Mouse (Mus musculus): ENCODE data around the gene Lcn8. TPM values are rescaled to one million over a fixed set of nuclear protein-coding genes. Genes with fewer than 3 reads are reported as not detected.
"Not testable (repeated sequence)": the region's sequence is repeated elsewhere in the genome, so short reads cannot be mapped to it uniquely, and the experiment has no call there.

Gene Lcn8
- polyA plus RNA-seq, 1 experiment from 2014 or later, result not detected

DNA sequence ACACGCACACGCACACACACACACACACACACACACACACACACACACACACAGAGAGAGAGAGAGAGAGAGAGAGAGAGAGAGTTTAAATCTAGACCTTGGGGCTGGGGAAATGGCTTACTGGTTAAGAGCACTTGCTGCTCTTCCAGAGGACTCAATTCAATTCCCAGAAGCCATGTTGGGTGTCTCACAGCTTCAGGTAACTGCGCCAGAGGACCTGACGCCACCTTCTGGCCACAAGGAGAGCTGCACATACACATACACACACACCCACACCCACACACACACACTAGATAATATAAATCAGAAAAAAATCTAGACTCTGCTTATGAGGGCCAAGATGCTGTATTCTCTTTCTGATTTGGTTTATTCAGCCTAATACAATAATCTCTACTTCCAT is 34.0 kb downstream of the Lcn8 start:
- Histone ChIP-seq H3K27me3 (ENCODE audit: control insufficient read depth, insufficient read depth, low read length) (no peaks in the 10 kb centered on the region), H3K9ac (ENCODE audit: low read depth, low read length) (no peak overlapping the region), H3K9me3 (ENCODE audit: control insufficient read depth, low read length) (no peaks in the 10 kb centered on the region), H3K4me1 (ENCODE audit: control insufficient read depth, insufficient read depth, low read length) (no peaks in the 10 kb centered on the region), H3K27ac (ENCODE audit: low read depth, low read length) (no peak overlapping the region), H3K4me3 (ENCODE audit: low read length) (no peak overlapping the region), H3K4me2 (replicated peaks; ENCODE audit: low read depth, low read length) (no peak overlapping the region), H3K36me3 (ENCODE audit: control insufficient read depth, insufficient read depth, low read length) (no peaks in the 10 kb centered on the region)
- no peak for ATAC-seq (ENCODE audit: low FRiP score, low TSS enrichment)
- WGBS, result 69% methylated on average over 4 of the region's 4 CpGs

DNA sequence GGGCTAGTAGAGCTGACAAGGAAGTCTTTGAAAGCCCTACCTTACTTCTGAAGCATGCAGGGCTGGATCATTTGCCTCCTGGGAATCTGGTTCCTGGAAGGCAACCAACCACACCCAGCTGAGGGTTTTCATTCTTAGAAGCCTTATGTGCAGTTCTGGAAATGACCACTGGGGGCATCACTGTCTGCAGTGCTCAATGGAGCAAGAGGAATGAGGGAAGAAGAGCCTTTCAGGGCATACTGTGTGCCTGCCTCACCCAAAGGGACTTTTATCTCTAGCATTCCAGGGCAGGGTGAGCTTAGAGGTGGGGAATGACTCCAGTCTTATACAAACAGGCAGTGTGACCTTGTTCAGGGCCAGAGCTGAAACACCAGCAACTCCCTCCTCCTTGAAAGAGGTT is 41.7 kb downstream of the Lcn8 start:
- H3K27me3 ChIP-seq (ENCODE audit: control insufficient read depth, insufficient read depth, low read length), result no peaks in the 10 kb centered on the region
- H3K27ac ChIP-seq (ENCODE audit: low read depth, low read length), result no peak overlapping the region
- H3K4me1 ChIP-seq (ENCODE audit: control insufficient read depth, insufficient read depth, low read length), result no peaks in the 10 kb centered on the region
- no peak overlapping the region for H3K9ac ChIP-seq (ENCODE audit: low read depth, low read length)
- no peak overlapping the region for H3K4me2 ChIP-seq (replicated peaks; ENCODE audit: low read depth, low read length)
- H3K9me3 ChIP-seq (ENCODE audit: control insufficient read depth, low read length), result no peaks in the 10 kb centered on the region
- no peak for ATAC-seq (ENCODE audit: low FRiP score, low TSS enrichment)
- H3K4me3 ChIP-seq (ENCODE audit: low read length), result no peak overlapping the region
- no peaks in the 10 kb centered on the region for H3K36me3 ChIP-seq (ENCODE audit: control insufficient read depth, insufficient read depth, low read length)

- no peak for ATAC-seq (ENCODE audit: low FRiP score, low TSS enrichment)
- WGBS, result 25% methylated on average over 4 of the region's 4 CpGs
Observed at GRCm38 (mm10) chr2:25696951-25697350, 44.0 kb downstream of the Lcn8 start.

GRCm38 (mm10) chr2:25698696-25699095 is 45.8 kb downstream of the Lcn8 start:
- Histone ChIP-seq H3K9ac (ENCODE audit: low read depth, low read length) (no peak overlapping the region), H3K4me1 (ENCODE audit: control insufficient read depth, insufficient read depth, low read length) (no peaks in the 10 kb centered on the region), H3K36me3 (ENCODE audit: control insufficient read depth, insufficient read depth, low read length) (no peaks in the 10 kb centered on the region), H3K4me3 (ENCODE audit: low read length) (no peak overlapping the region), H3K9me3 (ENCODE audit: control insufficient read depth, low read length) (no peaks in the 10 kb centered on the region), H3K27ac (ENCODE audit: low read depth, low read length) (no peak overlapping the region), H3K27me3 (ENCODE audit: control insufficient read depth, insufficient read depth, low read length) (no peaks in the 10 kb centered on the region), H3K4me2 (replicated peaks; ENCODE audit: low read depth, low read length) (no peak overlapping the region)
- no peak for ATAC-seq (ENCODE audit: low FRiP score, low TSS enrichment)
- 68% methylated on average over 2 of the region's 2 CpGs for WGBS

More at GRCm38 (mm10) chr2:25696951-25697350, 44.0 kb downstream of the Lcn8 start:
- Histone ChIP-seq H3K9ac (ENCODE audit: low read depth, low read length) (no peak overlapping the region), H3K4me1 (ENCODE audit: control insufficient read depth, insufficient read depth, low read length) (no peaks in the 10 kb centered on the region), H3K4me2 (replicated peaks; ENCODE audit: low read depth, low read length) (no peak overlapping the region), H3K36me3 (ENCODE audit: control insufficient read depth, insufficient read depth, low read length) (no peaks in the 10 kb centered on the region), H3K9me3 (ENCODE audit: control insufficient read depth, low read length) (no peaks in the 10 kb centered on the region), H3K27ac (ENCODE audit: low read depth, low read length) (no peak overlapping the region), H3K27me3 (ENCODE audit: control insufficient read depth, insufficient read depth, low read length) (no peaks in the 10 kb centered on the region), H3K4me3 (ENCODE audit: low read length) (no peak overlapping the region)

GRCm38 (mm10) chr2:25699743-25700142 is 46.8 kb downstream of the Lcn8 start, which contains the start of gene Obp2a:
Obp2a (plus strand) TSS chr2:25700043.
- H3K4me2 ChIP-seq (replicated peaks; ENCODE audit: low read depth, low read length); H3K9ac ChIP-seq (ENCODE audit: low read depth, low read length); H3K27me3 ChIP-seq (ENCODE audit: control insufficient read depth, insufficient read depth, low read length); H3K4me1 ChIP-seq (ENCODE audit: control insufficient read depth, insufficient read depth, low read length); H3K36me3 ChIP-seq (ENCODE audit: control insufficient read depth, insufficient read depth, low read length); H3K9me3 ChIP-seq (ENCODE audit: control insufficient read depth, low read length); H3K4me3 ChIP-seq (ENCODE audit: low read length); ATAC-seq (ENCODE audit: low FRiP score, low TSS enrichment); H3K27ac ChIP-seq (ENCODE audit: low read depth, low read length): not testable (repeated sequence)
- 85% methylated on average over 3 of the region's 3 CpGs for WGBS

- no peak overlapping the region for H3K4me3 ChIP-seq (ENCODE audit: low read length)
- no peaks in the 10 kb centered on the region for H3K27me3 ChIP-seq (ENCODE audit: control insufficient read depth, insufficient read depth, low read length)
- H3K36me3 ChIP-seq (ENCODE audit: control insufficient read depth, insufficient read depth, low read length), result no peaks in the 10 kb centered on the region
- no peak overlapping the region for H3K4me2 ChIP-seq (replicated peaks; ENCODE audit: low read depth, low read length)
- 84% methylated on average over 5 of the region's 5 CpGs for WGBS
- no peaks in the 10 kb centered on the region for H3K9me3 ChIP-seq (ENCODE audit: control insufficient read depth, low read length)
- ATAC-seq (ENCODE audit: low FRiP score, low TSS enrichment), result no peak
- H3K27ac ChIP-seq (ENCODE audit: low read depth, low read length), result no peak overlapping the region
- no peaks in the 10 kb centered on the region for H3K4me1 ChIP-seq (ENCODE audit: control insufficient read depth, insufficient read depth, low read length)
- H3K9ac ChIP-seq (ENCODE audit: low read depth, low read length), result no peak overlapping the region
Observed at GRCm38 (mm10) chr2:25701001-25701400, 48.1 kb downstream of the Lcn8 start.

DNA sequence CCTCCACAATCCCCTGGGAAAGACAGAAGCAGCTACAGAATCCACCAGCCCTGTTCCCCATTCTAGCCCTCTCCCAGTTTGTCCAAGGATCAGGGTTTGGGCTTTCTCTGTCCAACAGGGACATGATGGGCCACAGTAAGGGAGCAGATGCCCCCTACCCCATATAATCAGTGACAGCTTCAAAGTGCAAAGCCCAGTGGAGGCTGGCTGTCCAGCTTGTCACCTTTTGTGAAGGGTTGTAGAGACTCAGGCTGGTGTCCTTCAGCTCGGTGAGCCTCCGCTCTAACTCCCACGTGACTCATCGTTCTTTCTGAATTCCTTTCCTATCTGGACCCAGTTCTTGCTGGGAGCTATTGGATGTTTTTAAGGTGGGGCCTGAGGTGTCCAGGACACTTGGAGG is 50.8 kb downstream of the Lcn8 start:
- WGBS, result 78% methylated on average over 4 of the region's 4 CpGs
- no peak overlapping the region for H3K4me3 ChIP-seq (ENCODE audit: low read length)
- H3K9ac ChIP-seq (ENCODE audit: low read depth, low read length), result no peak overlapping the region
- no peaks in the 10 kb centered on the region; the same call in 1 of the 2 replicates for H3K36me3 ChIP-seq (ENCODE audit: control insufficient read depth, insufficient read depth, low read length)
- no peak overlapping the region for H3K27ac ChIP-seq (ENCODE audit: low read depth, low read length)
- no peaks in the 10 kb centered on the region for H3K27me3 ChIP-seq (ENCODE audit: control insufficient read depth, insufficient read depth, low read length)
- peaks cover 8% of the 10 kb centered on the region; the same call in 1 of the 2 replicates for H3K4me1 ChIP-seq (ENCODE audit: control insufficient read depth, insufficient read depth, low read length)
- H3K4me2 ChIP-seq (replicated peaks; ENCODE audit: low read depth, low read length), result no peak overlapping the region
- ATAC-seq (ENCODE audit: low FRiP score, low TSS enrichment), result no peak
- no peaks in the 10 kb centered on the region for H3K9me3 ChIP-seq (ENCODE audit: control insufficient read depth, low read length)

Other genes starting within 250 kb of the Lcn8 start
- not detected in 2 replicates for gene Fut7, start 229.9 kb upstream of the Lcn8 start, polyA plus RNA-seq (2014; fragmentation: Nextera tagmentation; extraction: Ambion mirVana)
- gene Abca2, start 224.4 kb upstream of the Lcn8 start, polyA plus RNA-seq (2014; fragmentation: Nextera tagmentation; extraction: Ambion mirVana), result 8.1 and 11.2 TPM in 2 replicates
- gene Clic3, start 196.3 kb upstream of the Lcn8 start, polyA plus RNA-seq (2014; fragmentation: Nextera tagmentation; extraction: Ambion mirVana), result 0.57 and 1.2 TPM in 2 replicates
- 23.5 and 23.9 TPM in 2 replicates for gene Paxx, start 192.0 kb upstream of the Lcn8 start, polyA plus RNA-seq (2014; fragmentation: Nextera tagmentation; extraction: Ambion mirVana)
- gene Ptgds, start 183.1 kb upstream of the Lcn8 start, polyA plus RNA-seq (2014; fragmentation: Nextera tagmentation; extraction: Ambion mirVana), result 1.1 and 1.5 TPM in 2 replicates
- gene Lcn12, start 159.2 kb upstream of the Lcn8 start, polyA plus RNA-seq (2014; fragmentation: Nextera tagmentation; extraction: Ambion mirVana), result not detected in 2 replicates
- gene Fbxw5, start 152.4 kb upstream of the Lcn8 start, polyA plus RNA-seq (2014; fragmentation: Nextera tagmentation; extraction: Ambion mirVana), result 58.1 and 87.6 TPM in 2 replicates
- gene C8g, start 151.4 kb upstream of the Lcn8 start, polyA plus RNA-seq (2014; fragmentation: Nextera tagmentation; extraction: Ambion mirVana), result 7.9 and 9.8 TPM in 2 replicates
- gene Traf2, start 106.2 kb upstream of the Lcn8 start, polyA plus RNA-seq (2014; fragmentation: Nextera tagmentation; extraction: Ambion mirVana), result 30.2 and 34.0 TPM in 2 replicates
- 314 and 436 TPM in 2 replicates for gene Edf1, start 95.3 kb upstream of the Lcn8 start, polyA plus RNA-seq (2014; fragmentation: Nextera tagmentation; extraction: Ambion mirVana)
- gene Mamdc4, start 78.3 kb upstream of the Lcn8 start, polyA plus RNA-seq (2014; fragmentation: Nextera tagmentation; extraction: Ambion mirVana), result 3.3 and 7.5 TPM in 2 replicates
- gene Phpt1, start 77.9 kb upstream of the Lcn8 start, polyA plus RNA-seq (2014; fragmentation: Nextera tagmentation; extraction: Ambion mirVana), result 229 and 294 TPM in 2 replicates
- gene Ajm1, start 71.4 kb upstream of the Lcn8 start, polyA plus RNA-seq (2014; fragmentation: Nextera tagmentation; extraction: Ambion mirVana), result 0.07 and 0.18 TPM in 2 replicates
- 59.6 and 81.1 TPM in 2 replicates for gene Rabl6, start 44.6 kb upstream of the Lcn8 start, polyA plus RNA-seq (2014; fragmentation: Nextera tagmentation; extraction: Ambion mirVana)
- gene Ccdc183, start 35.4 kb upstream of the Lcn8 start, polyA plus RNA-seq (2014; fragmentation: Nextera tagmentation; extraction: Ambion mirVana), result 0.23 and 0.29 TPM in 2 replicates
- gene Tmem141, start 31.1 kb upstream of the Lcn8 start, polyA plus RNA-seq (2014; fragmentation: Nextera tagmentation; extraction: Ambion mirVana), result 24.3 and 35.0 TPM in 2 replicates
- 1.6 and 1.9 TPM in 2 replicates for gene Fcna, start 25.1 kb upstream of the Lcn8 start, polyA plus RNA-seq (2014; fragmentation: Nextera tagmentation; extraction: Ambion mirVana)
- not detected in 2 replicates for gene Lcn5, start 4.8 kb downstream of the Lcn8 start, polyA plus RNA-seq (2014; fragmentation: Nextera tagmentation; extraction: Ambion mirVana)
- gene Lcn6, start 23.7 kb downstream of the Lcn8 start, polyA plus RNA-seq (2014; fragmentation: Nextera tagmentation; extraction: Ambion mirVana), result not detected in 2 replicates
- gene Lcn10, start 29.6 kb downstream of the Lcn8 start, polyA plus RNA-seq (2014; fragmentation: Nextera tagmentation; extraction: Ambion mirVana), result not detected in 2 replicates
- gene Obp2a, start 46.9 kb downstream of the Lcn8 start, polyA plus RNA-seq (2014; fragmentation: Nextera tagmentation; extraction: Ambion mirVana), result not detected in 2 replicates
- gene Bmyc, start 53.6 kb downstream of the Lcn8 start, polyA plus RNA-seq (2014; fragmentation: Nextera tagmentation; extraction: Ambion mirVana), result 83.2 and 93.7 TPM in 2 replicates
- not detected in 2 replicates for gene Obp2b, start 83.9 kb downstream of the Lcn8 start, polyA plus RNA-seq (2014; fragmentation: Nextera tagmentation; extraction: Ambion mirVana)
- 0.45 TPM in 1 of 2 replicates, not detected in the other for gene Lcn3, start 112.4 kb downstream of the Lcn8 start, polyA plus RNA-seq (2014; fragmentation: Nextera tagmentation; extraction: Ambion mirVana)
- not detected in 2 replicates for gene Lcn11, start 123.9 kb downstream of the Lcn8 start, polyA plus RNA-seq (2014; fragmentation: Nextera tagmentation; extraction: Ambion mirVana)
- not detected in 2 replicates for gene Gm13539, start 129.1 kb downstream of the Lcn8 start, polyA plus RNA-seq (2014; fragmentation: Nextera tagmentation; extraction: Ambion mirVana)
- gene Glt6d1, start 162.7 kb downstream of the Lcn8 start, polyA plus RNA-seq (2014; fragmentation: Nextera tagmentation; extraction: Ambion mirVana), result not detected in 2 replicates
- not detected in 2 replicates for gene Lcn9, start 170.0 kb downstream of the Lcn8 start, polyA plus RNA-seq (2014; fragmentation: Nextera tagmentation; extraction: Ambion mirVana)
- not detected in 2 replicates for gene Sohlh1, start 194.1 kb downstream of the Lcn8 start, polyA plus RNA-seq (2014; fragmentation: Nextera tagmentation; extraction: Ambion mirVana)
- gene Kcnt1, start 210.6 kb downstream of the Lcn8 start, polyA plus RNA-seq (2014; fragmentation: Nextera tagmentation; extraction: Ambion mirVana), result 0.07 and 0.67 TPM in 2 replicates